Mouse (Mus musculus) left cerebral cortex, postnatal 4 days (tissue): ENCODE results near the gene Rxra. TPM values are rescaled to one million over a fixed set of nuclear protein-coding genes. Genes with fewer than 3 reads are reported as not detected.
A peak's percentile ranks its signal among the peaks of the same experiment; 100 is the strongest.

Experiments
- DNase-seq: peaks from one replicate; pipeline ENCODE4 v3.0.0-alpha.2; 2022
- intact Hi-C: fragments of 180-260 bp; cut with DNase I; formaldehyde crosslinking; loops from one replicate; pipeline ENCODE4 v1.15.1; 2025
- total RNA-seq, 2 experiments: library from RNA; stranded (reverse); gene quantifications; 2 replicates each; pipeline ENCODE4 v1.2.3; 2021

Rxra gene
- total RNA-seq, 2 experiments from 2014 or later = 8.8 to 12.8 TPM

DNA sequence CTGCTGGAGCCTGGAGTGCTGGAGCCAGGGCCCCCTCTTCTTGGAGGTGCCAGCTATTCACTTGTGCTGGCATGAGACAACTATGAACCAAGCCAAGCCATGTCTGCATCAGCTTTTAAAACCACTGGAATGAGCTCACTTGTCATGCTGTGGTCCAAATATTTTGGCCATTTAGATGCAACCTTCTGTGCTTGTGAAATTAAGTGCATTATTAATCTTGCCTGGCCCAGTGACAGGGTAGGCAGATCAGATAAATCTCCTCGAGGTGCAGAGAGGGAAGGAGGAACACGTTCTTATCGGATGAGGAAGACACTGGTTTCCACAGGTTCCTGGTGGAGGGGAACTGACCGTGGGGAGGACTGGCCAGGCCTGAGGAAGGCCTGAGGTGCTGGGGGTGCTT is 8.6 kb upstream of the Rxra start:
- no peak for DNase-seq
- intact Hi-C loops = no loop called here

DNA sequence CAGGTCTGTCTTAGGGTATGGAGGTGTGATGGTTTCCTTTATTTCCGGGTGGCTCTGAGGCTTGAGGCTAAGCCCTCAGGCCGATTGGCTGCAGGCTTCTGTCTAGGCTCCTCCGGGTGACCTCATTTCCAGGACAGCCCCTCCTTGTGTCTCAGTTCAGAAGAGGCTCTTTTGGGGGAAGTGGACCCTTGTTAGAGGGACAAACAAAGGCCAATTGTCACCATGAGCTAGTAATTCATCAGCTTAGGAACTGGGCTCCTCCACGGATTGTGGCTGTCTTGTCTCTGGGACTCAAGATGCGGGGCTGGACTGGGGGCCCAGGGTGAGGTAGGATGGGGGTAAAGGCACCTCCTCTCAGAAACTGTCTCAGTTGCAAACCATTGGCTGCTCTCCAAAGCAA is 5.5 kb upstream of the Rxra start:
- intact Hi-C loops = no loop called here
- DNase-seq = no peak

DNA sequence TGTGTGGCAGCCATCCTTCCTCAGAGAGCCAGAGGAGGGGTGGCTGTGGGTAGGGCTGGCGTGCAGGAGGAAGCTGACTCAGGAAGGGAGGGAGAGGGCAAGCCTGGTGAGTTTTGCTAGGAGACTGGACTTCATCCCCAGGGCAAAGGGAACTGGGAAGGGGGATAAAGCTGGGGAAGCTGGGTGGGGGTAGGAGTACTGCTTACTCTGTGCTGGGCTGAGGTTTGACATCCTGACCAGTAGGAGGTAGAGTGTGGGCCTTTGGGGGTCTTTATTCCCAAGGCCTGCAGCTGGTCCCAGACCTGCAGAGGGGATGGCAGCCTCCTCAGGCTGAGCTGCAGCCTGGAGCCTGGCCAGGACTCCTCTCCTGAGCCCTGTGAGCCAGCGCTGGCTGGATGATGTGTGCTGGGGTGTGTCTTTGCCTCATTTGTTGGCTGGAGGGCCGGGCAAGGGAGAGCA is 4.6 kb upstream of the Rxra start:
- intact Hi-C loops = no loop called here

DNA sequence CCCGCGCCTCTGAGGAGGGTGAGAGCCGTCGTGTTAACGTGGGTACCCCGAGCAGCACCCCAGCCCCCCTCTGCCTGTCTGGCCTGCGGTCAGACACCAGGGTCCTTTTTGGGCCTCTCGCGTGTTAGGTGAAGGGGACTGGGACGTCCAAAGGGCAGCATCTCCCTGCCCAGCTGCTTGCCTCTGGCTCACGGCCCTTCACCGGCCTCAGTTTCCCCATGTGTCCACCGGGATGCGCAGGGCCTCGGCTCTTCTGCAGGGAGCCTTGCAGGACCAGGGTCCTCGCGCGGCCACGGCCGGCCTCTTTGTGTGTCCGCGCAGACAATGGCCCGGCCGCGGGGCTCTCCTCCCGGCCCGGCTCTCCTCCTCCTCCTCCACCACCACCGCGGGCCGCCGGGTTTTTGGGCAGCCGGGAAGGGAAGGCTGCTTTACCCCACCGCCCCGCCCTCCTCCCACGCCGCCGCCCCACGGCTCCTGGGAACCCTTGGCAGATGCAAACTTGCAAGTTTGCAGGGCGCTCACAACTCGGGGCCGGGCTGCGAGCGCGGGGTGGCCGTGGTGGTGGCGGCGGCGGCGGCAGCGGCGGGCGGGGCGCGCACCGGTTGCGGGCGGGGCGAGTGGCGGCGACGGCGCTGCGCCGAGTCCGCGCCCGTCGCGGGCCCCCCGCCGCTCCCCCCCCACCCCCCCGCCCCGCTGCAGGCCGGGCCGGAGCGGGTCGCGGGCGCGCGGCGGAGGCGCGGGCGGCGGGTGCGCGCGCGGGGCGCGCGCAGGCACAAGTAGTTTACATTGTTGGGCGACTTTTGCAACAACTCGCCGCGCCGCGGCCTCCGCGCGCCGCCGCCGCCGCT is 462 bp downstream of the Rxra start:
- DNase-seq = peak; percentile 74
- intact Hi-C loops = loop anchor here (5.0 kb wide), 1 partner anchor 104 kb away; no protein-coding TSS in a partner anchor

More for the DNA sequence above, 4.6 kb upstream of the Rxra start:
- DNase-seq = peak; percentile 70

DNA sequence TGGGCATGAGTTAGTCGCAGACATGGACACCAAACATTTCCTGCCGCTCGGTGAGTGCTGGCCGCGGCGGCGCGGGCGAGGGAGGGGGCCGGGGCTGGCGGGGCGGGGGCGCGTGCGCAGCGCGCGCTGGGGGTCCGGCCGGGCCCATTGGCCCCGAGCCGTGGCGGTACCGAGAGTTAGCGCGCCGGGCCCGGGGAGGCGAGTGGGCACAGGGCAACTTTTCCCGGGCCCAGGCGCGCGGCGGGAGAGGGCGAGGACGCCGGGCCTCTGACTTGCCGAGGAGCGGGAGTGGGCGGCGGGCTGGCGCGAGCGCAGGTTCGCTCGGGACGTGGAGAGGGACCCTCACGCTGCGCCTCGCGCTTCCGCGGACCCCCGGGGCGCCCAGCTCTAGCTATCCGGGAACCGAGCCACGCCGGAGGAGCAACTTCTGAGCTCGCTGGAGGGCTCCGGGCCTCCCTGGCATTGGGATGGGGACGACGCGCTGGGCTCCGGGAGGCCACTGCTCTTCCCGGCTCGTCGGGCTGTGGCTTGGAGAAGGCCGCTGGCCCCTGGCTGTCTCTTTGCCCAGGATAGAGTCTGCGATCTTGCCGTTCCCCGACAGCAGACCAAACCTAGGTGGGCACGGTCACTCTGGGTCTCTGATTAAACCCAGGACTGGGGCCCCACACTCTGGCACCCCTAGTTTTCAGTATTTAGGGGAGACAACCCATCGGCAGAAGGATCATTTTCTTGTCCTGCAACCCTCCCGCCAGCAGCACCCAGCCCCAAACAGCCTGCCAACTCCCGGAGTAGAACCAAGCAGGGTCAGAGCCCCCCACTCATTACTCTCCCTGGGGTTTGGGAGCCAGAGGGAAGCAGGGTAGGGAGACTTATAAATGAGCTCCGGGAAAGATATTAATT is 1.4 kb downstream of the Rxra start:
- intact Hi-C loops = loop anchor here (5.0 kb wide), 1 partner anchor 105 kb away; no protein-coding TSS in a partner anchor
- DNase-seq = peak; percentile 46

DNA sequence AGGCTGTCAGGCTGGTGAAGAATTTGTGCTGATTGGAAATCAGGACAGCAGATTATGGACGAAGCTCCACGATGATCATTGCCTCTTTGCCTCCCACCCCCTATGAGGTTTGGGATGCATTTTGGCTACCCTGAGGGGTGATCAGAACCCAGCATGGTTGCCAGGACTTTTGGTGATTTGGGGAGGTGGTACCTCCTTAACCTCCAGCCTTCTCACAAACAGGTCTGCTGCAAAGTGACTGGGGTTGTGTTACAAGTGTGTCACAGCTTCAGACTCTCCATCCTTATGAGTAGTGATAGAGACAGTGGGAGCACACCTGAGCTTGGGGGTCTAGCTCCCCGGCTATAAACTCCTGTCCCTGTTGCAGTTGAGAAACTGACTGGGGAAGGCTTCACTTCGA is 2.1 kb downstream of the Rxra start:
- no peak for DNase-seq
- intact Hi-C loops = loop anchor here (5.0 kb wide), 1 partner anchor 106 kb away; no protein-coding TSS in a partner anchor

DNA sequence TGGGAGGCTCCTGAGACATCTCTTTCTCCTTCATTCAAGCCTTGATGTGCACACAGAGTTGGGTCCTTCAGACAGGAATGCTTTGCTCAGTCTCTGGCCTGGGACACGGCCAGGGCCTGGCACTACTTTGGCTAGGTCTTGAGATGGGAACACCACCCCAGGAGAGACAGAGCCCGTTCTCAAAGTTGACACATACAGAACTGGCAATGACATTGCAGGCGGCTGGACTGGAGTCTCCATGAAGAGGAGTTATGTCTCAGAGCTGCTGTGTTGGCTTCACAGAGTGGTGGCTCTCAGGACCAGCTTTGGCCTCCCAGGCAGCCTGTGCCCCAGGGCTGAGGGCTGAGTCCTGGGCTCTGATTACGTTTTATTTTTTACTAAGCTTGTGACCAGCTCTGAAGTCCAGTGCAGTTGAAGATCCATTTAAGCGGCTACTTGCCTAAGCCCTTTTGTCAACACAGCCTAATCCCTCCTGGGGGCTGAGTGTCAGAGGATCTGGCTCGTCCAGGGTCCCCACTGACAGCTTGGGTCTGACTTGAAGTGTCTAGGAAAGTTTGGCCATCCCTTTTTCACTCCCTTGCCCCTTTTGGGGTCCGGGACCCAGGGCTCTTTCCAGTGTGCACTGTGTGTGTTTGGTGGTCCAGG is 2.7 kb downstream of the Rxra start:
- DNase-seq = peak; percentile 58
- intact Hi-C loops = loop anchor here (5.0 kb wide), 1 partner anchor 107 kb away; no protein-coding TSS in a partner anchor

DNA sequence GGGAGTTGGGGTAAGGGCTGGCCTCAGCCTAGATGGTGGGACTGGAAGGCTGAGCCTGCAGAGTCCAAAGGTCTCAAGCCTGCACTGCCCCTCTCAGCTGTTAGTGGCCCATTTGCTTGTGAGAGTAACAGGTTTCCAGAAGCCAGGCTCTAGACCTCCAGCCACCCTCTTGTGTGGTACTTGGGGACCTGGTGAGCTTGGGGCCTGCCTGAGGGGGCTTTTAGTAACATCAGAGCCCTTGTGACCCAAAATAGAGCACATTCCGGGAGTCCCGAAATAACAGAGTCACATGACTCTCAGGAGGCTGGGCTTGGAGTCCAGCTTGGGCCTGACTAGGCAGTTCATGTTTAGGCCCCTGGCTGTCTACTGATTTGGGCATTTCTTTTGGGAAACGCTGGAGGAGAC is 3.4 kb downstream of the Rxra start:
- intact Hi-C loops = loop anchor here (5.0 kb wide), 1 partner anchor 107 kb away; no protein-coding TSS in a partner anchor
- no peak for DNase-seq

DNA sequence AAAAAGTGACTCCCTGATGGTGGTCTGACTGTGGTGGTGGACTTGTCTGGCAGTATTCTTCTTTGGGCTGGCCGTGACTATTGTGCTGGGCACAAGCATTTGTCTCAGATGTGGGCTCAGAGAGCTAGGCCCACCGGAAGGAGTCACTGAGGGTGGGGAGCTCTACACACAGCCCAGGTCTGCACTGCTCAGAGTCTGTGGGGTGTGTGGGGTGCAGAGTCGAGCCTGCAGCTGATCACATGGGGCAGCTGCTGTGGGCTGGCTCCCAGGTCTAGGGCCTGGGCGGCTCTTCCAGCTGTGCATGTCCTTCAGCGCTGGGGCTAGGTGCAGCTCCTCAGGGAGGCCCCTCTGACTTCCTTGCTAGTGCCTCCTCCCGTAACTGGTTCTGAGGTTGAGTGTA is 3.8 kb downstream of the Rxra start:
- DNase-seq = no peak
- intact Hi-C loops = no loop called here

DNA sequence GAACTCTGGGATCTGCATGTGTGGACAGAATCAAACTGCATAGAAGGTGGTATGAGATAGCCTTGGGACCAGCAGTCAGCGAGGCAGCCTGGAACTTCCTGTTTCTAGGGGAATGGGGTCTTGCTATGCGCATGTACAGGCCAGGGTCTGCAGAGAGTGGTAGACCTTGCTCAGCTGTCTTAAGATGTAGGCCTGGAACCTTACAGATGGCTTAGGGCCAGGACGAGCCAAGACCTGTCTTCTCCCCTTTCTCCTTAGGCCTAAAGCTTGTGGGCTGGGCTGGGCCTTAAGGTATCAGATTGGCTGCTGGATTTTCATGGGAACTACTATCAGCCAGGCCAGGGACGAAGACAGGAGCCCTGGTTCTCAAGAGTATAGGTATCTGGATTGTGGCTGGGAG is 4.4 kb downstream of the Rxra start:
- no peak for DNase-seq
- intact Hi-C loops = no loop called here

DNA sequence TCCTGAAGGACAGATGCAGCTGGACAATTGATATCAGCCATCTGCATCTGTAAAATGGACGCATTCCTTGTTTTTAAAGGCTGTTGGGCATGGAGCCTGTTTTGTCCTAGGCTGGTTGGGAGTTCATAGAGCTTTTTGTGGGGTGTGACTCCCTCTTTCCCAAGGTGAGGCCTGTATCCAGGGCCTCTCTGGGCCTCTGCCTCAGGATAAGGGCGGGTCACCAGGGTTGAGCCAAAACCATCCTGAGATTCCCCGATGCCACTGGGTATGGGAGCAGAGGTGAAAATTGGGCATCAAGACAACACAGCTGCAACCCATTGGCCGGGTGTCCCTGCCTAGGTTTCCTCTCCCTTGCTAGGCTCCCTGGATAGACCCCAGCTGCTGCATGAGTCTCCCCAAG is 5.2 kb downstream of the Rxra start:
- DNase-seq = no peak
- intact Hi-C loops = no loop called here

DNA sequence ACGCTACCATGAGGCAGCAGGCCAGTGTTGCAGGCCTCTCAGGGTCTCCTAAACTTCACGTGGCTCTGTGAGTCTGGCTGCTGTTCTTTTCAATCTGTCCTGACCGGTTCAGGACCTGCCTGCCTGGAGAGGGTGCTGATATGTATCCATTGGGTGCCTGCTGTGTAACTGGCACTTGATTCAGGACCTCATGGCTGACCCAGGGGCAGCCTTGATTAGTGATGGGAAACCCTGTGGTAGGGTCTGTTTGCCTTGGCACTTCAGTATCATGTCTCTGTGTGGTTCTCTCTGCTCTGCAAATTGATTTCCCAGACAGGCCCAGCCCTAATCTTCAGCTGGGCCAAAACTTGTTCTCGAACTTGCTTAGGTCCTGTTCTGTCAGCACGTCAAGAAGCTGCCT is 5.9 kb downstream of the Rxra start:
- intact Hi-C loops = no loop called here
- no peak for DNase-seq

DNA sequence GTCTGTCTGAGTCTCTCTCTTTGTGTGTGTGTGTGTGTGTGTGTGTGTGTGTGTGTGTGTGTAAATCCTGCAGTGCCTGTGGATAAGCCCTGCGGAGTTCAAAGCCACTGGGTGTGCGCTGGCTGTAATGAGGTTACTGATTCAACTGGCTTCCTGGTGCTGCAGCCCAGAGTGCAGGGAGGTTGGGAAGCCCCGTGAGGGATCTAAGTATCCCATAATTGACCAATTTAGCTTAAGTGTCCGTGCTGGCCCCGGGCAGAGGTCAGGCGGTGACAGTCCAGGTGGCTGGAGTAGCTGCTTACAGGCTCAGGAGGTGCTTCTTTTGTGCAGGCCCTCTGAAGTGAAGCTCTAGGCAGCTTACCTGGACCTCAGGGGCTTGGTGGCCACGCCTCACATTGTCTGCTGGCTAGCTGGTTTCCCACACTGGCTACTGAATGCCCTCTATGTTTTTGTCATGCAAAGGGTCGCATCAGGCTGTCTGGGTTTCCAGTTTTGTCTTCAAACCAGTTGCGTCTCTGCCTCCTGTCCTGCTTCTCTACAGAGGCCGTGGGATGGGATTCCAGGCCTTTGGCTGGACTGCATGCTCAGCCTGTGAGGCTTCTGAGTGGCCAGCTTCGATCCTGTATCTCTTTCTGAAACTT is 7.9 kb downstream of the Rxra start:
- no peak for DNase-seq
- intact Hi-C loops = no loop called here

DNA sequence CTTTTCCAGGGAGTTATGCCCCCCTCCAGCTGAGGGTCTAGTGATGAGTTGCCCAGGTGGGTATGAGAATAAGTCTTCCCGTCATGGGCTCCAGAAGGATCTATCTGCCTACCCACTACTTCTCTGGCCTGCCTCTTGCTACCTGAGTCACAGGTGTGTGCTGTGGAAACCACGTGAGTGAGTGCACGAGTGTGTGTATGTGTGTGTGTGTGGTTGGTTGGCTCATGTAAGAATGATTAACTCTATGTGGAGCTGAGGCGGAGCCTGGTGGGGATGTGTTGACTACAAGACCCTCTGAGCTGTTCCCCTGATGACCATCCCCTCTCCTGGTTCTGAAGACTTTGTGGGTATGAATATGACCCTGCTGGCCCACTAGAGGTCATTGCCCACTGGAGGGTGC is 9.7 kb downstream of the Rxra start:
- intact Hi-C loops = no loop called here
- DNase-seq = no peak

DNA sequence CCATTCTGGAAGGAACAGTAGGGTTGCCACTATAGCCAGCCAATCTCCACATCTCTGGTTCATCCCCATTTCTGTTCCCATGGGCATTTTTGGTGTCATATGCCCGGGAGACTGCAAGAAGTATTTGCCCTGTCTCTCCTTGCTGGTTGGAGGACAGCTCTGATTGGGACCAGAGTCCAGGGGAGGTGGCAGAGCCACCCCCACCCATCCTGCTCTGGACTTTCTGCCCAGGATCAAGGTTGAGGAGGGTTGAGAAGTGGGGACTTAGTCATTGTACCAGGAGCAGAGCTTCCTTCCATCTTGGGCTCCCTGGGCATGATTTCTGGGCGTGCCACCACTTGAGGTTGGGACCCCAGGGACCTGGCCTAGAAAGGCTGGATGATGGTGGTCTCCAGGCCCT is 10.1 kb downstream of the Rxra start:
- DNase-seq = no peak
- intact Hi-C loops = no loop called here

DNA sequence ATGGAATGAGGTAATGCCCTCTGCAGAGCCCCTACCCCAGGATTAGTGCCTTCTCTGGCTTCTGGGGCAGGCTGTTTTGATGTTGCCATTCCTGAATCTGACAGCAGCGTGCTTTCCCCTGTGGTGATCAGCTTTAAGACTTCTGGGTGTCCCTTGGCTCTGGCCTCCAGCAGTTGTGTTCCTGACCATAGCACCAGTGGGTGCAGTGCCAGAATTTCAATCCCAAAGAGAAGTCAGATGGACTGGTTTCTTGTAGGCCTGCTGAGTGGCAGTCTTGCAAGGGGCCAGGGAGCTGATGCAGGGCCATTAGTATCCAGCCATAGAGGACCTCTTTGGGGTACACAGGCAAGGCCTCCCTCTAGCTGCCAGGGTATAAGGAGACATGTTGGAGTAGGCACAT is 10.8 kb downstream of the Rxra start:
- intact Hi-C loops = no loop called here
- DNase-seq = no peak

DNA sequence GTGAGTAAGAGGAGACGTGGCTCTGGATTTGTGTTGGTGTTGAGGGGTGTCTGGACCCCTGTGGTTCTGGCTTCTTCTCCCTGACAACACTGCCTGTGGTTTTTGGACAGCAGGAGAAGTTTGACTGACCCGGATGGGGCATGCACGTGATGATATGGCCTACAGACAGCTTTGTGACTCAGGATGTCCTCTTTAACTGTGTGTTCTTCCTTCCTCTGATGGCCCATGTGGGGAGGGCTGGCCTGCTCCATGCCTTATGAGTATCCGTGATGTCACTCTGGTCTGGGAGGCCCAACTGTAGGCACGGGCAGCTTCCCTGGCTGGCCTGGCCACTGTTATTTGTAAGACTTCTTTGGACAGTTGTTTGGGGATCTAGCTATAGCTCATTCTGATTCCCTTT is 11.7 kb downstream of the Rxra start:
- intact Hi-C loops = no loop called here
- DNase-seq = no peak

DNA sequence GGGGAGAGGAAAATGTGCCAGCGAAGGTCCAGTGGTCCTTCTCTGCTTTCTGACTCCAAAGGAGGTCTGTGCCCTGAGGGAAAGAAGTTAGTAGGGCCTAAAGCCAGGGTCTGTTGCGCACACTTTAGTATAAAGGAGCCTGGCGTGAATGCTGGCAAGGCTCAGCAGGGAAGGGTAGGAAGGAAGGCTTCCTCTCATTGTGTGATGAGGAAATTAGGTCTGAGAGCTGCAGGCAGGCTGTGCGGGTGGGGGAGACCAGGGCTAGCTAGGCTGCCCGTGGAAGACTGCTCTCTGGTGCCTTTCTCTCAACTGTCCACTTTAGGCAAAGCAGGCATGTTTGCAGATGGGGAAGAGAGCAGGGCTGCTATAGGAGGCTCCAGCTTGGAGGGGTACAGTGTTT is 14.5 kb downstream of the Rxra start:
- intact Hi-C loops = no loop called here
- no peak for DNase-seq

DNA sequence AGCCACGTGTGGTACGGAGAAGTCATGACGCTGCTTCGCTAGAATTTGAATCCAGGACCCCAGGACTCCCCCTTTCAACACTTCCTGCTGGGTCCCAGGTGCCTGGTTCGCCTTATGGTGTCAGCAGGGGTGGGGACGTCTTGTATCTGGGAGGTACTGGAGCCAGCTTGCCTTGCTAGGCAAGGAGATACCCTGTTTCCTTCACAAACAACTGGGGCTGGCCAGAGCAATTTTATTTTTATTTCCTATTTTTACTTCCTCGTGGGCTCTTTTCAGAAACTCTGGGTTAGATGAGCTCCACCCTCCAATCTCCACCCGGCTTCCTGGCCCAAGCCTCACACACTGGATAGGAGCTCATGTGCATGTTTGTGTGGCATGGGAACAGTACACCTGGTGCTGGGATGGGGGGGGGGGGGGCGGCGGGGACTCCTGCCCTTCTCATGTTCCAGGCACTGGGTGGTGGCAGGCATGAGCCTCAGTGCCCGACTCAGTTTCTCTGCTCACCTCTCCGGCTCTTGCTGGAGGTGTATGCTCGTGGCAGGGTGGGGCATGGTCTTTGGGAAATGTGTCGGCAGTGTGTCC is 15.0 kb downstream of the Rxra start:
- intact Hi-C loops = no loop called here
- DNase-seq = no peak

DNA sequence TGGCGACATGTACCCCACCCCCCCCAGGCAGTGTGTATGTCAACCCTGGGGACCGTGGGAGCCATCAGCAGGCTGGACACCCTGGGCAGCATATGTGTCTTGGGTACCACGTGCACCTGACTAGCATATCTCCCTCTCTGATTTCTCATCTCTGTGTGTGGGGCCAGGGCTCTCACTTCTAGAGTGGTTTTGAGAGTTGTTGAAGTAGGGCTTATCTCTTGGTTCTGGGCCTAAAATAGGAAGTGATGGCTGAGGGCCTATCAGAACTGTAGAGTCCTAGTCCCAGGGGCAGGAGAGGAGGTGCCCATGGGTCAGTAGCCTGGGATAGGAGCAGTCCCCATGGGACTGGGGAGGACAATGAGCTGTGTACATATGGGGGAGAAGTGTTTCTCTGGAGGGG is 16.4 kb downstream of the Rxra start:
- no peak for DNase-seq
- intact Hi-C loops = no loop called here
